Mouse (Mus musculus) liver, postnatal 0 days (tissue): Measurements from ENCODE around the gene Adh6b. TPM values are rescaled to one million over a fixed set of nuclear protein-coding genes. Genes with fewer than 3 reads are reported as not detected.
A peak's percentile ranks its signal among the peaks of the same experiment; 100 is the strongest.
"Not testable (repeated sequence)": the region's sequence is repeated elsewhere in the genome, so short reads cannot be mapped to it uniquely, and the experiment has no call there.

Source experiments
- ATAC-seq: fragments of 200-750 bp; cut with Nextera tagmentation; 2 replicates; pipeline ENCODE4 v1.8.0; 2017; ENCODE audit warnings: mild to moderate bottlenecking, moderate library complexity
- DNase-seq: peaks from one replicate; pipeline ENCODE4 v3.0.0-alpha.2; 2016
- H3K27ac ChIP-seq: fragments of 300-500 bp; sonication (generic); 2 replicates; pipeline ENCODE4 v1.5.1; 2014; ENCODE audit warnings: antibody characterized with exemption, moderate library complexity, mild to moderate bottlenecking, low read depth
- H3K27me3 ChIP-seq: fragments of 300-500 bp; sonication (generic); 2 replicates; pipeline ENCODE4 v1.6.1; 2014; ENCODE audit warnings: low read length, control low read depth, mixed read lengths; ENCODE audit not compliant: insufficient read depth
- H3K36me3 ChIP-seq: fragments of 300-500 bp; sonication (generic); replicated peaks from 2 replicates; pipeline ENCODE4 v1.6.1; 2014; ENCODE audit warnings: mild to moderate bottlenecking, control low read depth, low read length, moderate library complexity, mixed read lengths; ENCODE audit not compliant: insufficient read depth
- H3K4me1 ChIP-seq: fragments of 300-500 bp; sonication (generic); 2 replicates; pipeline ENCODE4 v1.6.1; 2014; ENCODE audit warnings: antibody characterized with exemption, mild to moderate bottlenecking, control low read depth; ENCODE audit not compliant: insufficient read depth
- H3K4me2 ChIP-seq: fragments of 300-500 bp; sonication (generic); 2 replicates; pipeline ENCODE4 v1.6.1; 2014; ENCODE audit warnings: low read depth, mild to moderate bottlenecking, low read length, moderate library complexity, mixed read lengths
- H3K4me3 ChIP-seq: fragments of 300-500 bp; sonication (generic); 2 replicates; pipeline ENCODE4 v1.5.1; 2014; ENCODE audit warnings: low read depth, low read length
- H3K9ac ChIP-seq: fragments of 300-500 bp; sonication (generic); replicated peaks from 2 replicates; pipeline ENCODE4 v1.6.1; 2014; ENCODE audit warnings: mild to moderate bottlenecking, moderate library complexity
- H3K9me3 ChIP-seq: fragments of 300-500 bp; sonication (generic); 2 replicates; pipeline ENCODE4 v1.6.1; 2016; ENCODE audit warnings: mild to moderate bottlenecking, control low read depth, low read length, mixed read lengths
- CTCF ChIP-seq: sonication (generic); IDR thresholded peaks from 2 replicates; pipeline ENCODE4 v1.5.1; 2016; ENCODE audit warnings: antibody characterized with exemption, low read depth
- EP300 ChIP-seq: IDR thresholded peaks from 2 replicates; pipeline ENCODE4 v1.6.1; 2016; ENCODE audit warnings: antibody characterized with exemption, low read depth, mild to moderate bottlenecking
- WGBS: fragments of 180-500 bp; shearing (Covaris S2); extraction: QIAGEN DNeasy Blood & Tissue Kit; methylation state at CpG from one replicate; pipeline ENCODE4 v1.1.7; 2014; ENCODE audit not compliant: insufficient replicate concordance; 5-methylcytosine and 5-hydroxymethylcytosine counted together
- polyA plus RNA-seq: library from polyadenylated mRNA; unstranded; fragments of >200 nt; fragmentation: Nextera tagmentation; extraction: Ambion mirVana; gene quantifications from 2 replicates; pipeline ENCODE4 v1.2.1, GENCODE M21; 2015

Gene Adh6b
- polyA plus RNA-seq, 1 experiment from 2014 or later, result 0.18 TPM

DNA sequence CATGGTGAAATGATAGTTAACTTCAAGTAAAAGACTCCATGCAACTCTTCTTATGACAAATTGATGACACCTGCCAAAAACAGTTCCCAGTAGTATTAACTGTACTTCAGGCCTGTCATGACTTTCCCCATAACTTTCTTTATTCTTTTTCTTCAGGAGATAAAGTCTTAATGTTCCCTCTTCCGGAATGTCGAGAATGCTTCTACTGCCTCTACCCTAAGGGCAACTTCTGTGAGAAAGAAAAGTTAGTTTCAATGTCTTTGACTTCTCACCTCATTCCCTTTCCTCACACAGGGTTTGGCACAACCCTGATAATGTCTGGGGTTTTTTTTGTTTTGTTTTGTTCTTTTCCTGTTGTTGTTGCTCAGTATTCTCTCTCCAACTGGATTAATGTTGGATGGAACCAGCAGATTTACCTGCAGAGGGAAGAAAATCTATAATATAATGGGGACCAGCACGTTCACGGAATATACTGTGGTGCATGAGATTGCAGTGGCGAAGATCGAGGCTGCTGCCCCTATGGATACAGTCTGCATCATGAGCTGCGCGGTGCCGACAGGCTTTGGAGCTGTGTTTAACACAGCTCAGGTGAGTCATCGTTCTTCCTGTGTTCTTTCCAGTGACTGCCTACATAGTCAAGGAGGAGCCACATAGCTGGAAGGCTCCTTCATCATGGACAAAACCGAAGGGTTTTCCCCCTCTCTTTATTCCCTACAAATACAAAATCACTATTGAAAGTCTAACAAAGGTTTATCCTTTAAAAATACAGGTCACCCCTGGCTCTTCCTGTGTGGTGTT lies 10.6 kb downstream of the Adh6b start:
- Histone ChIP-seq H3K9me3 (no peaks in the 10 kb centered on the region), H3K4me3 (no peak overlapping the region), H3K4me1 (no peaks in the 10 kb centered on the region), H3K4me2 (no peak overlapping the region), H3K9ac (no peak overlapping the region), H3K27ac (no peak overlapping the region), H3K27me3 (no peaks in the 10 kb centered on the region), H3K36me3 (no peaks in the 10 kb centered on the region)
- no peak for TF ChIP-seq EP300
- TF ChIP-seq CTCF, result no peak
- no peak for DNase-seq
- 86% methylated on average over 11 of the region's 11 CpGs for WGBS
- ATAC-seq, result no peak

DNA sequence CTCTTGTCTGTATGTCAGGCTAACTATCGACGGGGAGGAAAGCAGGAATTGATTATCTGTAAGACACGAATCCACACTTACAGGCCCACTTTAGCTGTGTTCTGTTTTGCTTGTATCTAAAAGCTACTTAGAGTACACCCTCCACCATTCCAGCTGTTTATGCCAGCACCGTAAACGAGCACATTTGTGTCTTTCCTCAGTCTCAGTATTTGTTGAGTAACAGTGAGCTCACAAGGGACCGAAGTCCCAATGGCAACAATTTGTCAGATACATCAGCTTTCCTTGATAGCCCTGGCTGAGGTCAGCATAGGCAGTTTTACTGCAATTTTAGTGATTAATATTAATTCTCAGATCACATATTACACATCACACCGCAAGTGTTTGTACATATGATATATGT lies 17.3 kb downstream of the Adh6b start:
- no peak overlapping the region for H3K9ac ChIP-seq
- no peak overlapping the region for H3K4me3 ChIP-seq
- H3K9me3 ChIP-seq, result no peaks in the 10 kb centered on the region
- no peaks in the 10 kb centered on the region for H3K36me3 ChIP-seq
- no peak overlapping the region for H3K4me2 ChIP-seq
- WGBS, result 63% methylated on average over 7 of the region's 7 CpGs
- ATAC-seq (peak; percentile 73), DNase-seq (no peak)
- peaks cover 3% of the 10 kb centered on the region; the same call in 1 of the 2 replicates for H3K4me1 ChIP-seq
- 0 out of 2 replicates have a peak overlapping the region, but pooled peaks have one; percentile 34 for H3K27ac ChIP-seq
- no peaks in the 10 kb centered on the region for H3K27me3 ChIP-seq
- no peak for TF ChIP-seq EP300
- no peak for TF ChIP-seq CTCF

DNA sequence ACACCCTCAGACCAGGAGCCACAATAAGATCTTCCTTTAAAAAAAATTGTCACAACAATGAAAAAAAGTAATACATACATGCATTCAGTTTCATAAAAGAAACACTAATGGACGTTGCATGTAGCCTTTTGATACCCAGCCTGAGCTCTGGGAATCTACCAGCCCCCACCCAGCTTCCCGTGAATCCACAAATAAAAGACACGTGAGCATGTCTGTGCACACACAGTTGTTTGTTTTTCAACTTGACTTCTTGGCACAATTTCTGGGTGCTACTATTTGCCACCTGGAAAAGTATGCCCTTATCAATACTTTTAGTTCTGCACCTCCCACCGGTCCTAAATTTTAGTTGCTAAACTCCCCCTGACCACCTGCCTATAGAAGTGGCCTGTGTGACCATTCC lies 19.1 kb downstream of the Adh6b start:
- Histone ChIP-seq H3K9me3 (no peaks in the 10 kb centered on the region), H3K36me3 (no peaks in the 10 kb centered on the region), H3K4me2 (no peak overlapping the region), H3K4me3 (no peak overlapping the region), H3K27ac (no peak overlapping the region), H3K9ac (no peak overlapping the region), H3K4me1 (peaks cover 4% of the 10 kb centered on the region; the same call in 1 of the 2 replicates), H3K27me3 (no peaks in the 10 kb centered on the region)
- peak; percentile 31 for DNase-seq
- 53% methylated on average over 4 of the region's 4 CpGs for WGBS
- ATAC-seq, result peak; percentile 53; the same call in 1 of the 2 replicates
- TF ChIP-seq CTCF, result no peak
- TF ChIP-seq EP300, result no peak

DNA sequence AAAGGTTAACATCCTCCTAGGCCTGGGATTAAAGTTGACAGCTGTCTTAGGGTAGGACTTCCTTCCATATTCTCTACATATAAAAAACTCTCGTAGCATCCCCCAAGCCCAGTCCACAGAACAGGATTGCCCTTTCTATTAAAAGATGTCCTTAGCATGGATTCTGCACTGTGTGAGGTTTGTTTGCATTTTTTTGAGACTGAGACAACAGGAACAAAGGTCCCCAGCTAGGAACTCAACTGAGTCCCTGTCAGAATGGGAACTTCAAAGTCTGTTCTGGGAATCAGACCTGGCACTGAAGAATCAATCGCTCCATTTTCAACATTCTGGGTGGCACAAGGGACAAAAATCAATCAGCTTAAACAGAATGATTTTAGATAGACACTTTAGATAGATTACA lies 21.3 kb downstream of the Adh6b start:
- 49% methylated on average over 2 of the region's 2 CpGs for WGBS
- Histone ChIP-seq H3K9me3 (no peaks in the 10 kb centered on the region), H3K27ac (no peak overlapping the region), H3K36me3 (no peaks in the 10 kb centered on the region), H3K4me2 (no peak overlapping the region), H3K27me3 (no peaks in the 10 kb centered on the region), H3K4me1 (peaks cover 6% of the 10 kb centered on the region; the same call in 1 of the 2 replicates), H3K9ac (no peak overlapping the region), H3K4me3 (no peak overlapping the region)
- DNase-seq (no peak), ATAC-seq (peak; percentile 64)
- TF ChIP-seq EP300 (peak; percentile 18; the same call in 1 of the 2 replicates), CTCF (no peak)

DNA sequence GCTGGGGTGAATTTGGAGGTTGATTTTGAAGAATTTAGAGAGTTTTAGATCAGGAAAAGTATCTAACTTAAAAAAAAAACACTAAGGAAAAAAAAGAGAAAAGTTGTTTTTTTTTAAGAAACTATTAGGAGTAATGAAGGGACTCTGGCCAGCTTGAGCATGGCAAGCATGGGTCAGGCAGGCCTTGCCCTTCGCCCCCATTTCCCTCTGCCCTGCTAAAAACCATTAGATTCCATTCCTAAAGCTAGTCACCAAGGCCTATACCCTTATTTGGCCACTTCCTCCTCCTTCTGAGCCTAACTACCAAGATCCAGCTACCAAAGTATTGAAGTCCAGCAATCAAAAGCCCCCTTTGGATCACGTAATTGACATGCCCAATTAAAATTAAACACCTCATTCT lies 24.6 kb downstream of the Adh6b start:
- DNase-seq (no peak), ATAC-seq (no peak)
- Histone ChIP-seq H3K9ac (no peak overlapping the region), H3K9me3 (no peaks in the 10 kb centered on the region), H3K27me3 (no peaks in the 10 kb centered on the region), H3K4me3 (no peak overlapping the region), H3K4me2 (no peak overlapping the region), H3K36me3 (no peaks in the 10 kb centered on the region), H3K27ac (no peak overlapping the region), H3K4me1 (peaks cover 3% of the 10 kb centered on the region; the same call in 1 of the 2 replicates)
- WGBS, result 73% methylated on average over 2 of the region's 2 CpGs
- TF ChIP-seq CTCF (no peak), EP300 (no peak)

DNA sequence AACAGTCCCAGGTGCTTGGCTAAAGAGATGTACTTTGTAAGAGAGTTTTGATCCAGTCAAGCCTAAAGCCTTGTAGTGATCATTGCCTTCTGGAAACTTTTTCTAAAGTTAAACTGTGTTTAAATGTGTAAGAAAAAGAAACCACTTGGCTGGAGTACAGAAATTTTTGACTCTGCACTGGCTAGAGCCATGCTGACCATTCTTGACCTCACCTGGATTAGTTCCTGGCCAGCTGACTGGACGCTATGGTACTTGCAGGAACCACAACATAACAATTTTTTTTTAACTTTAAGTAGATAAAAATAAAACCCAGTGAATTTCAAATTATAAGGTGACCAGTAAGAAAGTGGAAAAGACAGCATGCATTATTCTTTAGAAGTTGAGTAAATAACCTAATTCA lies 28.0 kb downstream of the Adh6b start:
- H3K4me1 ChIP-seq, result 0 out of 2 replicates have a peak, but pooled peaks cover 3% of the 10 kb centered on the region
- ATAC-seq (no peak), DNase-seq (no peak)
- WGBS, result 72% methylated on average over 1 of the region's 1 CpGs
- no peak overlapping the region for H3K9ac ChIP-seq
- no peak for TF ChIP-seq CTCF
- TF ChIP-seq EP300, result no peak
- no peak overlapping the region for H3K4me3 ChIP-seq
- H3K36me3 ChIP-seq, result no peaks in the 10 kb centered on the region
- no peaks in the 10 kb centered on the region for H3K27me3 ChIP-seq
- no peaks in the 10 kb centered on the region for H3K9me3 ChIP-seq
- H3K27ac ChIP-seq, result no peak overlapping the region
- H3K4me2 ChIP-seq, result no peak overlapping the region

DNA sequence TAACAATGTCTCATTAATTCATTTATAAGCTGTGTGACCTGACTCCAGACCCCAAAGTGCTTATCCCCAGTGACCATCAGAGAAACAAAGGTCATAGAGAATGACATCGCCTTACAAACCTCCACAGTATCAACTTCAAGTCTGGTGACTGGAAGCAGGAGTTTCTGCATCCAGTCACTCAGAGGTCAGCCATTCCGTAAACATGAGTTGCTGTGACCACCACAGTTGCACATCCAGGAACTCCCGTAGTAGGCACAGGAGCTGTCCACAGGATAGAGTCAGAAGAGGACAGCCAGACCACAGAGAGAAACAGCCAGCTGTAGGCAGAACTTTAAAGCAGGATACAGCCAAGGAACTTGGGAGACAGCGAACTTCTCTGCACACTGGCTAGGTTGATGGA lies 28.7 kb downstream of the Adh6b start:
- not testable (repeated sequence) for H3K4me2 ChIP-seq, H3K4me1 ChIP-seq, H3K27me3 ChIP-seq, DNase-seq, H3K9ac ChIP-seq, H3K9me3 ChIP-seq, H3K4me3 ChIP-seq, ATAC-seq, H3K27ac ChIP-seq, H3K36me3 ChIP-seq
- 53% methylated on average over 4 of the region's 4 CpGs for WGBS
